Mouse (Mus musculus): Measurements from ENCODE around the gene Olfr433. TPM values are rescaled to one million over a fixed set of nuclear protein-coding genes. Genes with fewer than 3 reads are reported as not detected.

Gene Olfr433
- total and polyA plus RNA-seq, 3 experiments: not detected

DNA sequence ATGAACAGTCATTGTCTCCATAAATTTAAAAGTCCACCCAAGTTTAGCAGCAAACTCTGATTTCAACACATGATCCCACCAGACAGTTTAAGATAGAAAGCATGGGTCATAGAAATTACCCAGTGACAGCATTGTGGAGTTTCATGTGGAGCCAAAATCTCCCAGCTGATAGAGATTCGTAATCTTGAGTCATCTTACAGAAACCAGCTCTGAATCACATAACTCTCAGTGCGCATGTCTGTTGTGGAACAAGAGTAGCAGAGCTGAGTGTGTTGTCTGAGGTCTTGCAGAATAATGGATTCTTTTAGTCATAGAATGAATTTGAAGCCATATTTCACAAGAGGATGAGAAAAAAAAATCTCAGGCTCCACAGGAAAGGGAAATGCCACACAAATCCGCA is 12.5 kb downstream of the Olfr433 start:
- Histone ChIP-seq H3K27ac (ENCODE audit: control insufficient read depth, low read depth, low read length) (no peak overlapping the region), H3K9ac (ENCODE audit: control insufficient read depth, low read depth, low read length, poor library complexity, severe bottlenecking) (no peak overlapping the region), H3K36me3 (ENCODE audit: control insufficient read depth in 1 of 2, insufficient read depth in 2 of 2, low read length in 2 of 2) (no peaks in the 10 kb centered on the region), H3K4me3 (ENCODE audit: control insufficient read depth in 1 of 2, insufficient read depth in 1 of 2, low read depth in 2 of 2, low read length in 2 of 2) (no peak overlapping the region), H3K27me3 (ENCODE audit: control insufficient read depth in 1 of 2, insufficient read depth in 2 of 2, low read length in 2 of 2) (no peaks in the 10 kb centered on the region), H3K4me1 (ENCODE audit: control insufficient read depth in 1 of 2, insufficient read depth in 2 of 2, low read length in 2 of 2) (no peaks in the 10 kb centered on the region), H3K9me3 (replicated peaks; ENCODE audit: insufficient read depth, low read length) (no peaks in the 10 kb centered on the region), H3K79me2 (ENCODE audit: control insufficient read depth, insufficient read depth, low read length, poor library complexity) (no peaks in the 10 kb centered on the region)
- TF ChIP-seq SIN3A (IDR thresholded peaks at IDR 0.05; ENCODE audit: low read length): no peak
- DNase-seq (ENCODE audit: low read depth, low spot score): no peak

DNA sequence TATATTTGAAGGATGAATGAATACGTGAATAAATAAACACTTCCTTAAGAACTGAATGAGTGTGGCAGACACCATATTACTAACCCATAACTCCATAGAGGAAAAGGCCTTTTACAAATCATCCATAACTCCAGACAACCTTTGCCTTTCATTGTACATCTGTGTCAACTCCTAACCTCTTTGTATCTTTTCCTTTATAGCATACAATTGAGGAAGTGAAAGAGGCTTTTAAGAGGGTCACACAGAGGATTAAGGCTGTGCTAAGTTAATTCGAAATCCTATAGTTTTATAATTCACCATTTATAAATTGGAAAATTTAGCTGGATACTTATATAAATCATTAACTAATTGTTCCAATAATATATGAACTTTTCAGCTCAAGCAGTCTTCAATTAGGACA is 14.7 kb downstream of the Olfr433 start:
- no peak for DNase-seq (ENCODE audit: low read depth, low spot score)
- H3K4me1 ChIP-seq (ENCODE audit: control insufficient read depth in 1 of 2, insufficient read depth in 2 of 2, low read length in 2 of 2): no peaks in the 10 kb centered on the region
- no peaks in the 10 kb centered on the region for H3K27me3 ChIP-seq (ENCODE audit: control insufficient read depth in 1 of 2, insufficient read depth in 2 of 2, low read length in 2 of 2)
- H3K27ac ChIP-seq (ENCODE audit: control insufficient read depth, low read depth, low read length): no peak overlapping the region
- TF ChIP-seq ZC3H11A (IDR thresholded peaks at IDR 0.05; ENCODE audit: low read depth, low read length): no peak
- TF ChIP-seq RAD21 (IDR thresholded peaks at IDR 0.05; ENCODE audit: low read depth, low read length): no peak
- TF ChIP-seq GABPA (IDR thresholded peaks at IDR 0.05; ENCODE audit: low read depth, low read length): no peak
- no peak for TF ChIP-seq MAZ (IDR thresholded peaks at IDR 0.05; ENCODE audit: low read depth, low read length)
- no peak overlapping the region for H3K9ac ChIP-seq (ENCODE audit: control insufficient read depth, low read depth, low read length, poor library complexity, severe bottlenecking)
- no peaks in the 10 kb centered on the region for H3K9me3 ChIP-seq (replicated peaks; ENCODE audit: insufficient read depth, low read length)
- no peaks in the 10 kb centered on the region for H3K79me2 ChIP-seq (ENCODE audit: control insufficient read depth, insufficient read depth, low read length, poor library complexity)
- no peaks in the 10 kb centered on the region for H3K36me3 ChIP-seq (ENCODE audit: control insufficient read depth in 1 of 2, insufficient read depth in 2 of 2, low read length in 2 of 2)
- no peak overlapping the region for H3K4me3 ChIP-seq (ENCODE audit: control insufficient read depth in 1 of 2, insufficient read depth in 1 of 2, low read depth in 2 of 2, low read length in 2 of 2)

DNA sequence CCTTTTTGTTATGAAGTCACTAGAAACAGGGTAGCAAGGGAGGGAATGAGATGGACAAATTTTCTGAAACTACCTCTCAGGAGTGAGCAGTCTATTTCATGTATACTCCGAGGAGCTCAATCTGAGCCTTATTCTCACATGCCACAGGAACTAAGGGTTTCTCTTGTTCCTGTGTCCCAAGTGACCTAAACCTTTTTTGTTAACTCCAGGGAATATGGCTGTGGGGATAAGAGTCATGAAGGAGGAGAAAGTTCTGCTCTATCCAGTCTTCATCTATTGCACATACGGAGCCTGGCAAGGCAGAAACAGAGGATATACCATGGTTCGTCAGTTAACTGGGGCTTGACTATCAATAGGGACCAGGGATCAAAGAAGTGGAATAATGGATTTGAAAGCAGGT is 25.8 kb downstream of the Olfr433 start, which contains the start of gene Olfr430:
Gene Olfr430, plus strand, starts transcription at position 301 of the 400 bp plus-strand sequence.
- Histone ChIP-seq H3K27ac (ENCODE audit: control insufficient read depth, low read depth, low read length) (no peak within 1 kb of the TSS), H3K4me3 (ENCODE audit: control insufficient read depth in 1 of 2, insufficient read depth in 1 of 2, low read depth in 2 of 2, low read length in 2 of 2) (no peak within 1 kb of the TSS), H3K79me2 (ENCODE audit: control insufficient read depth, insufficient read depth, low read length, poor library complexity) (no peaks in the 10 kb centered on the region), H3K4me1 (ENCODE audit: control insufficient read depth in 1 of 2, insufficient read depth in 2 of 2, low read length in 2 of 2) (no peaks in the 10 kb centered on the region), H3K9me3 (replicated peaks; ENCODE audit: insufficient read depth, low read length) (no peaks in the 10 kb centered on the region), H3K27me3 (ENCODE audit: control insufficient read depth in 1 of 2, insufficient read depth in 2 of 2, low read length in 2 of 2) (no peaks in the 10 kb centered on the region), H3K9ac (ENCODE audit: control insufficient read depth, low read depth, low read length, poor library complexity, severe bottlenecking) (no peak within 1 kb of the TSS), H3K36me3 (ENCODE audit: control insufficient read depth in 1 of 2, insufficient read depth in 2 of 2, low read length in 2 of 2) (no peaks in the 10 kb centered on the region)
- DNase-seq (ENCODE audit: low read depth, low spot score): no peak
- TF ChIP-seq HCFC1 (IDR thresholded peaks at IDR 0.05; ENCODE audit: low read depth, low read length) (no peak), TCF12 (IDR thresholded peaks at IDR 0.05; ENCODE audit: low read depth, low read length) (no peak), MXI1 (IDR thresholded peaks at IDR 0.05; ENCODE audit: low read depth, low read length) (no peak), MAFK (IDR thresholded peaks at IDR 0.05; ENCODE audit: borderline replicate concordance, low read depth, low read length) (no peak), NELFE (IDR thresholded peaks at IDR 0.05; ENCODE audit: low read depth, low read length) (no peak), MAZ (IDR thresholded peaks at IDR 0.05; ENCODE audit: low read depth, low read length) (no peak), KAT2A (conservative IDR thresholded peaks at IDR 0.05; ENCODE audit: low read depth, low read length) (no peak), MYC (IDR thresholded peaks at IDR 0.05; ENCODE audit: low read depth, low read length) (no peak), POLR2AphosphoS5 (IDR thresholded peaks at IDR 0.05; ENCODE audit: borderline replicate concordance, low read depth, low read length) (no peak), MYB (IDR thresholded peaks at IDR 0.05; ENCODE audit: low read depth, low read length) (no peak), ZNF384 (IDR thresholded peaks at IDR 0.05; ENCODE audit: low read depth, low read length) (no peak), GABPA (IDR thresholded peaks at IDR 0.05; ENCODE audit: low read depth, low read length) (no peak), TBP (IDR thresholded peaks at IDR 0.05; ENCODE audit: low read depth, low read length) (no peak), SMC3 (IDR thresholded peaks at IDR 0.05; ENCODE audit: low read depth, low read length) (no peak), POLR2AphosphoS2 (IDR thresholded peaks at IDR 0.05; ENCODE audit: low read length) (no peak), NRF1 (IDR thresholded peaks at IDR 0.05; ENCODE audit: insufficient read depth, low read depth, low read length, poor library complexity, severe bottlenecking) (no peak), CTCF (IDR thresholded peaks at IDR 0.05 in 2 of 3, conservative IDR thresholded peaks at IDR 0.05 in 1 of 3; ENCODE audit: control insufficient read depth in 1 of 3, insufficient read depth in 1 of 3, low read depth in 2 of 3, low read length in 3 of 3, poor library complexity in 1 of 3, severe bottlenecking in 1 of 3) (no peak), USF1 (IDR thresholded peaks at IDR 0.05; ENCODE audit: low read depth, low read length) (no peak), CHD1 (IDR thresholded peaks at IDR 0.05; ENCODE audit: low read depth, low read length) (no peak)

Data from MEL (cell line).